Mouse (Mus musculus) midbrain, embryonic 13.5 days (tissue): ENCODE results near the gene Tom1. TPM values are rescaled to one million over a fixed set of nuclear protein-coding genes. Genes with fewer than 3 reads are reported as not detected.

Source experiments
- ATAC-seq: fragments of 200-750 bp; cut with Nextera tagmentation; 2 replicates; pipeline ENCODE4 v1.8.0; 2017; ENCODE audit warnings: mild to moderate bottlenecking, moderate TSS enrichment, moderate library complexity
- H3K27ac ChIP-seq: fragments of 300-500 bp; sonication (generic); 2 replicates; pipeline ENCODE4 v1.5.1; 2015; ENCODE audit warnings: inconsistent platforms, mild to moderate bottlenecking, moderate library complexity
- H3K27me3 ChIP-seq: fragments of 300-500 bp; sonication (generic); 2 replicates; pipeline ENCODE4 v1.6.1; 2015; ENCODE audit warnings: mild to moderate bottlenecking, inconsistent platforms
- H3K36me3 ChIP-seq: fragments of 300-500 bp; sonication (generic); 2 replicates; pipeline ENCODE4 v1.6.1; 2015; ENCODE audit warnings: mild to moderate bottlenecking, inconsistent platforms
- H3K4me1 ChIP-seq: fragments of 300-500 bp; sonication (generic); replicated peaks from 2 replicates; pipeline ENCODE4 v1.6.1; 2015; ENCODE audit warnings: inconsistent platforms
- H3K4me2 ChIP-seq: fragments of 300-500 bp; sonication (generic); replicated peaks from 2 replicates; pipeline ENCODE4 v1.6.1; 2015; ENCODE audit warnings: moderate library complexity, mild to moderate bottlenecking, inconsistent platforms
- H3K4me3 ChIP-seq: fragments of 300-500 bp; sonication (generic); replicated peaks from 2 replicates; pipeline ENCODE4 v1.5.1; 2015; ENCODE audit warnings: mild to moderate bottlenecking, inconsistent platforms
- H3K9ac ChIP-seq: fragments of 300-500 bp; sonication (generic); replicated peaks from 2 replicates; pipeline ENCODE4 v1.6.1; 2015; ENCODE audit warnings: mild to moderate bottlenecking, inconsistent platforms
- H3K9me3 ChIP-seq: fragments of 300-500 bp; sonication (generic); 2 replicates; pipeline ENCODE4 v1.6.1; 2016; ENCODE audit warnings: mild to moderate bottlenecking, inconsistent platforms
- WGBS: fragments of 180-500 bp; shearing (Covaris S2); methylation state at CpG from one replicate; pipeline ENCODE4 v1.1.7; 2015; 5-methylcytosine and 5-hydroxymethylcytosine counted together
- polyA plus RNA-seq: library from polyadenylated mRNA; unstranded; fragments of >200 nt; fragmentation: Nextera tagmentation; extraction: Ambion mirVana; gene quantifications from 2 replicates; pipeline ENCODE4 v1.2.1, GENCODE M21; 2015

The Tom1 gene
- polyA plus RNA-seq, 1 experiment from 2014 or later = 22.7 TPM

- Histone ChIP-seq H3K4me2 (no peak overlapping the region), H3K4me1 (no peaks in the 10 kb centered on the region), H3K36me3 (no peaks in the 10 kb centered on the region), H3K27ac (no peak overlapping the region), H3K9ac (no peak overlapping the region), H3K27me3 (no peaks in the 10 kb centered on the region), H3K4me3 (no peak overlapping the region), H3K9me3 (no peaks in the 10 kb centered on the region)
- WGBS = 35% methylated on average over 8 of the region's 8 CpGs
- ATAC-seq = no peak
Measured at GRCm38 (mm10) chr8:75103376-75103878, 69.9 kb downstream of the Tom1 start.

DNA sequence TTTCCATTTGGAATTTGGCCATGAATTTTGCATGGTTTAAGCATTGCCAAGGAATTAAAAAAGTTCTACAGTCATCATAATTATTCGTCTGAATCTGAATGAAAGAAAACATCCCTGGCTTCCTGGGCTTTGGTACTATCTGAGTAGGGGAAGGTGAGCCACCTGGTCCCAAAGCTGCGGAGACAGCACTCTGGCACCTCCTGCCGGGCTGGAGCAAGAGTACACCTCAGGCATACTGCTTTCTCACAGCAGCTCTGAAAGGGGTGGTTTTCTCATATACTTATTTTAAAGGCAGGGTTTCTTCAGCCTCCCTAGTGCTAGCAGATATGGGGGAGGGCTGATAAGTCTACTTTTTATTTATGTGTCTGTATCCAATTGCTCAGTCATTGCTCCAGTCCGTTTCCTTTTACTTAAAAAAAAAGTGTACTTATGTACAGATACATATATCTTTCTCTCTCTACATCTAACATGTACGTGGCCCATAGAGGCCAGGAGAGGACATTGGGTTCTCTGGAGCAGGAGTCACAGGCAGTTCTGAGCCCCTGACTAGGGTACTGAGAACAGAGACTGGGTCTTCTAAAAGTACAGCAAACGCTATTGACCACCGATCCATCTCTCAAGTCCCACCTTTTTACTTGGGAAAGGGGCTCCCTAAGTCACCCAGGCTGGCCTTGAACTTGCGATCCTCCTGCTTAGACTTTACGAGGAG lies 75.2 kb downstream of the Tom1 start:
- under 1% methylated on average over 9 of the region's 9 CpGs for WGBS
- Histone ChIP-seq H3K9me3 (no peaks in the 10 kb centered on the region), H3K4me2 (peak overlapping the region; percentile 75), H3K4me1 (peaks cover 21% of the 10 kb centered on the region), H3K27ac (peak overlapping the region; percentile 84), H3K27me3 (no peaks in the 10 kb centered on the region), H3K4me3 (peak overlapping the region; percentile 80), H3K36me3 (peaks cover 19% of the 10 kb centered on the region), H3K9ac (peak overlapping the region; percentile 69)
- peak; percentile 78 for ATAC-seq

DNA sequence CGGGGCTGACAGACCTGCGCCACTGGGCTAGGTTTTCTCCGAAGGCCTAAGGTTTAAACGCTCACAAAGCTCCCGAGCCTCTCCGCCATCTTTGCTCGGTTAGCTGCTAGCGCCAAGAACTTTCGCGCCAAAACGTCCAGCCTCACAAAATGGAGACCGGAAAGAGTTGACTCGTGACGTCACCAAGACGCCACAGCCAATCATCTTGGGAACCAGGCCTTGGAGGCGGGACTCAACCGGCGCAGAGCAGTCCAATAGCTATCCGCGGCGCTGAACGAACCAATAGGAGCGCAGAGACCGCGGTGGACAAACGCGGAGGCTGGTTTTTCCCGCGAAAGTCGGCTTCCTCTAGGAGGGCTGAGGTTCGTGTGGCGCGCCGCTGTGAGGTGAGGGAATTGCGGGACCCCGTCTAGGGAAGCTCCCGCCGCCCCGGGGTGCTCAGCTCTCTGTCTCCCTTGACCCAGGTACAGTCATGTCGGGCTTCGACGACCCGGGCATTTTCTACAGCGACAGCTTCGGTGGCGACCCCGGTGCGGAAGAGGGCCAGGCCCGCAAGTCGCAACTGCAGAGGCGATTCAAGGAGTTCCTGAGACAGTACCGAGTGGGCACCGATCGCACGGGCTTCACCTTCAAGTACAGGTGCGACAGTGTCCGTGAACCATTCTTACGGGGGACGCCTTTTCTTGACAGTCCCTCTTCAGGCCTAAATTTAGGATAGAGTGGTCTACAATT lies 75.9 kb downstream of the Tom1 start, which contains the start of gene Mcm5:
Mcm5 (plus strand) TSS at position 334 of the 732 bp plus-strand sequence.
- peak; percentile 98 for ATAC-seq
- Histone ChIP-seq H3K9me3 (no peaks in the 10 kb centered on the region), H3K27me3 (no peaks in the 10 kb centered on the region), H3K27ac (peak within 1 kb of the TSS; percentile 84), H3K9ac (peak within 1 kb of the TSS; percentile 69), H3K36me3 (peaks cover 26% of the 10 kb centered on the region), H3K4me3 (peak within 1 kb of the TSS; percentile 80), H3K4me2 (peak within 1 kb of the TSS; percentile 91), H3K4me1 (peaks cover 21% of the 10 kb centered on the region)
- WGBS = under 1% methylated on average over 59 of the region's 59 CpGs

GRCm38 (mm10) chr8:75110093-75110492 lies 76.6 kb downstream of the Tom1 start:
- Histone ChIP-seq H3K9ac (peak overlapping the region; percentile 66), H3K9me3 (no peaks in the 10 kb centered on the region), H3K36me3 (peaks cover 33% of the 10 kb centered on the region), H3K27ac (no peak overlapping the region), H3K27me3 (no peaks in the 10 kb centered on the region), H3K4me2 (peak overlapping the region; percentile 91), H3K4me1 (peaks cover 21% of the 10 kb centered on the region), H3K4me3 (peak overlapping the region; percentile 80)
- no peak for ATAC-seq
- WGBS = 22% methylated on average over 13 of the region's 13 CpGs

- H3K36me3 ChIP-seq = peaks cover 93% of the 10 kb centered on the region
- no peak overlapping the region for H3K27ac ChIP-seq
- no peaks in the 10 kb centered on the region for H3K9me3 ChIP-seq
- no peaks in the 10 kb centered on the region for H3K4me1 ChIP-seq
- H3K4me2 ChIP-seq = no peak overlapping the region
- WGBS = 89% methylated on average over 1 of the region's 1 CpGs
- no peak overlapping the region for H3K4me3 ChIP-seq
- H3K9ac ChIP-seq = no peak overlapping the region
- H3K27me3 ChIP-seq = no peaks in the 10 kb centered on the region
- no peak for ATAC-seq
Measured at GRCm38 (mm10) chr8:75118505-75118904, 85.0 kb downstream of the Tom1 start.

- H3K9me3 ChIP-seq = no peaks in the 10 kb centered on the region
- ATAC-seq = no peak
- no peaks in the 10 kb centered on the region for H3K27me3 ChIP-seq
- H3K36me3 ChIP-seq = peaks cover 93% of the 10 kb centered on the region
- no peak overlapping the region for H3K4me3 ChIP-seq
- H3K4me1 ChIP-seq = no peaks in the 10 kb centered on the region
- WGBS = 100% methylated on average over 2 of the region's 2 CpGs
- no peak overlapping the region for H3K9ac ChIP-seq
- H3K4me2 ChIP-seq = no peak overlapping the region
- no peak overlapping the region for H3K27ac ChIP-seq
Measured at GRCm38 (mm10) chr8:75119287-75119686, 85.8 kb downstream of the Tom1 start.

Other genes with a start within 250 kb of the Tom1 start
- gene Isx, start 160.5 kb upstream of the Tom1 start, polyA plus RNA-seq = not detected in 2 replicates
- 43.0 and 51.0 TPM in 2 replicates for gene Hmgxb4, start 40.3 kb upstream of the Tom1 start, polyA plus RNA-seq
- 11.7 and 15.4 TPM in 2 replicates for gene Hmox1, start 59.9 kb downstream of the Tom1 start, polyA plus RNA-seq
- gene Mcm5, start 75.9 kb downstream of the Tom1 start, polyA plus RNA-seq = 64.2 and 64.9 TPM in 2 replicates
- gene Rasd2, start 180.2 kb downstream of the Tom1 start, polyA plus RNA-seq = 0.45 and 0.92 TPM in 2 replicates